ENCODE assay signal across 12 mouse cellular contexts in the genomic region with DNA sequence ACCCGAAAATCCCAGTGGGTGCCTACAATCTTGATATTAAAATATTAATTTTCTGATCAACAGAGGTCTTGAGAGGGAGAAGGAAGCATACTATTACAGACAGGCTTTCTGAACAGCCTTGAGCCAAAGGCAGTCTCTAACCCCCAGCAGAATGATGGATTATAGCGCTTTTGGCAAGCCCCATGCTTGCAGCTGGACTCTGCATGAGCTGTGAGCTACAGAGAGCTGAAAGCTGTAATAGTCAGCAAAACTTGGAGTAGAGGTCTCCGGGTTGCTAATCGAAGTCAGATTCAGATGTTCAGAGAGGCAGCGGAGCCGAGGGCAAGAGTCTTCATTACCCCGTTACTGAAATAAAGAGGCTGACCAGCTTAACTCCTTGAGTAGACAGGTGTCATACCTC. TPM values are rescaled to one million over a fixed set of nuclear protein-coding genes. Genes with fewer than 3 reads are reported as not detected.
DNase-seq lines count a peak whose midpoint lies in the region; ATAC-seq and TF ChIP-seq lines count a peak whose summit lies in the region.
"Had no signal": no experiment of that assay in that cellular context is flagged by ENCODE, and none has a peak within 500 bp of the region (broad histone marks: within the 10 kb centered on the region; RNA-seq: fewer than 3 reads in every experiment).

No protein-coding gene starts in this region.

- peak overlapping the region; percentile 84 for H3K27ac ChIP-seq in lung, embryonic 14.5 days (ENCODE audit: low read depth)
- H3K27ac ChIP-seq in hindbrain, embryonic 16.5 days (ENCODE audit: low read depth, low read length), result no peak overlapping the region
- H3K27ac ChIP-seq in limb, embryonic 15.5 days, result peak overlapping the region; percentile 68
- H3K27ac ChIP-seq: forebrain, embryonic 12.5 days; macrophage had no signal

- TF ChIP-seq POLR2A in lung, adult 2 months (IDR thresholded peaks at IDR 0.05; ENCODE audit: borderline replicate concordance, extremely low read depth, low read depth, low read length), result no peak

- H3K4me1 ChIP-seq in lung, embryonic 14.5 days (ENCODE audit: insufficient read depth), result peaks cover 11% of the 10 kb centered on the region
- H3K4me1 ChIP-seq in lung, adult 2 months (ENCODE audit: control insufficient read depth, insufficient read depth, low read length), result no peaks in the 10 kb centered on the region
- H3K4me1 ChIP-seq in hindbrain, embryonic 16.5 days (ENCODE audit: control insufficient read depth, insufficient read depth, low read depth, low read length), result no peaks in the 10 kb centered on the region
- H3K4me1 ChIP-seq in limb, embryonic 15.5 days, result peaks cover 12% of the 10 kb centered on the region
- H3K4me1 ChIP-seq: forebrain, embryonic 12.5 days had no signal

- TF ChIP-seq CTCF in lung, embryonic 14.5 days (IDR thresholded peaks at IDR 0.05; ENCODE audit: low read depth), result no peak
- TF ChIP-seq CTCF in lung, adult 2 months (IDR thresholded peaks at IDR 0.05; ENCODE audit: insufficient read depth, low read length), result no peak

- H3K4me3 ChIP-seq in lung, embryonic 14.5 days (ENCODE audit: low read depth, low read length), result no peak overlapping the region
- H3K4me3 ChIP-seq in lung, adult 2 months (replicated peaks; ENCODE audit: extremely low read depth, low read depth, low read length), result no peak overlapping the region
- H3K4me3 ChIP-seq in hindbrain, embryonic 16.5 days (ENCODE audit: low read length), result no peak overlapping the region
- H3K4me3 ChIP-seq in limb, embryonic 15.5 days, result no peak overlapping the region
- H3K4me3 ChIP-seq: forebrain, embryonic 12.5 days had no signal

- peak overlapping the region; percentile 29; the same call in 1 of the 2 replicates for H3K4me2 ChIP-seq in lung, embryonic 14.5 days
- no peak overlapping the region for H3K4me2 ChIP-seq in hindbrain, embryonic 16.5 days (ENCODE audit: low read length)
- no peak overlapping the region for H3K4me2 ChIP-seq in limb, embryonic 15.5 days
- H3K4me2 ChIP-seq: forebrain, embryonic 12.5 days had no signal

- no peaks in the 10 kb centered on the region for H3K36me3 ChIP-seq in lung, embryonic 14.5 days (ENCODE audit: insufficient read depth)
- no peaks in the 10 kb centered on the region for H3K36me3 ChIP-seq in hindbrain, embryonic 16.5 days (ENCODE audit: control insufficient read depth, insufficient read depth, low read length)
- no peaks in the 10 kb centered on the region for H3K36me3 ChIP-seq in limb, embryonic 15.5 days
- H3K36me3 ChIP-seq: forebrain, embryonic 12.5 days had no signal

- ATAC-seq in lung, embryonic 14.5 days (ENCODE audit: insufficient read depth), result peak; percentile 97
- ATAC-seq in hindbrain, embryonic 16.5 days, result peak; percentile 79
- 0 out of 2 replicates have a peak, but pooled peaks have one; percentile 75 for ATAC-seq in limb, embryonic 15.5 days (ENCODE audit: insufficient number of reproducible peaks, low FRiP score, low TSS enrichment, low read depth)

- no peaks in the 10 kb centered on the region for H3K9me3 ChIP-seq in lung, embryonic 14.5 days (ENCODE audit: low read depth, low read length)
- H3K9me3 ChIP-seq in hindbrain, embryonic 16.5 days (ENCODE audit: control insufficient read depth, low read length), result no peaks in the 10 kb centered on the region
- no peaks in the 10 kb centered on the region for H3K9me3 ChIP-seq in limb, embryonic 15.5 days
- H3K9me3 ChIP-seq: forebrain, embryonic 12.5 days had no signal

- H3K9ac ChIP-seq in lung, embryonic 14.5 days, result no peak overlapping the region
- no peak overlapping the region for H3K9ac ChIP-seq in hindbrain, embryonic 16.5 days (ENCODE audit: low read depth, low read length)
- H3K9ac ChIP-seq in limb, embryonic 15.5 days, result no peak overlapping the region
- H3K9ac ChIP-seq: forebrain, embryonic 12.5 days had no signal

- intact Hi-C loops in left cerebral cortex, postnatal 36 days (cut with DNase I), result no loop called here
- intact Hi-C loops in left cerebral cortex, postnatal 10 days (cut with DNase I), result no loop called here

- H3K27me3 ChIP-seq in lung, embryonic 14.5 days (ENCODE audit: insufficient read depth, low read length), result no peaks in the 10 kb centered on the region
- H3K27me3 ChIP-seq in hindbrain, embryonic 16.5 days (replicated peaks; ENCODE audit: control insufficient read depth, insufficient read depth, low read length), result no peaks in the 10 kb centered on the region
- no peaks in the 10 kb centered on the region for H3K27me3 ChIP-seq in limb, embryonic 15.5 days
- H3K27me3 ChIP-seq: forebrain, embryonic 12.5 days had no signal

- WGBS in lung, embryonic 14.5 days, result 36% methylated on average over 7 of the region's 7 CpGs
- 61% methylated on average over 7 of the region's 7 CpGs for WGBS in lung, adult 2 months
- 73% methylated on average over 7 of the region's 7 CpGs for WGBS in hindbrain, embryonic 16.5 days
- WGBS in limb, embryonic 15.5 days, result 36% methylated on average over 7 of the region's 7 CpGs

- DNase-seq in lung, embryonic 14.5 days, result peak; percentile 97
- no peak for DNase-seq in lung, adult 2 months
- peak; percentile 35 for DNase-seq in testis, postnatal 14 days (ENCODE audit: low spot score)
- DNase-seq in left cerebral cortex, postnatal 36 days (ENCODE audit: low spot score in 2 of 2), result no peak
- no peak for DNase-seq in left cerebral cortex, postnatal 10 days (ENCODE audit: extremely low spot score in 1 of 2, low spot score in 2 of 2)
- DNase-seq: cerebellum, adult 9-10 months; layer of hippocampus, postnatal 36 days; thymus, postnatal 4 days had no signal

RNA-seq across cellular contexts. Expression of gene Nid2, which starts 22.3 kb away (rescaled TPM):
- 111 and 117 TPM in 2 replicates for polyA plus RNA-seq in lung, embryonic 14.5 days (2014; fragmentation: Nextera tagmentation; extraction: Ambion mirVana)
- 10.4 and 10.7 TPM in 2 replicates for polyA plus RNA-seq in lung, adult 2 months (2012; rRNA removed)
- 33.7 and 58.6 TPM in 2 replicates for polyA plus RNA-seq in hindbrain, embryonic 16.5 days (2015; fragmentation: Nextera tagmentation; extraction: Ambion mirVana)
- 91.1 and 100 TPM in 2 replicates for polyA plus RNA-seq in limb, embryonic 15.5 days (2015; fragmentation: Nextera tagmentation; extraction: Ambion mirVana)
- total RNA-seq in left cerebral cortex, postnatal 36 days (2021), result 1 to 10 TPM; 1.9 to 2.5 TPM
- total RNA-seq in left cerebral cortex, postnatal 10 days (2021), result 10 to 100 TPM; 13.0 to 14.9 TPM

Comparison
In these comparisons a context has a peak if more than half of its experiments do, and no peak if none do; other contexts are left out.
1. DNase-seq: peak in lung, embryonic 14.5 days (single experiment) and testis, postnatal 14 days (single experiment); none in lung, adult 2 months (single experiment), left cerebral cortex, postnatal 36 days (0 of 2) and left cerebral cortex, postnatal 10 days (0 of 2).
2. Peak in every context shown above with its lines, with median percentiles within 50 percentile points of each other: ATAC-seq.